Mouse (Mus musculus) monocyte, adult 2 months (primary cell): ENCODE results near the gene Vmn2r6.
"Not testable (repeated sequence)": the region's sequence is repeated elsewhere in the genome, so short reads cannot be mapped to it uniquely, and the experiment has no call there.

Experiments
- DNase-seq, 2 experiments: peaks; one replicate each; pipeline ENCODE4 v3.0.0; 2022; ENCODE audit warnings: low spot score in 2 of 2, low read depth in 1 of 2

Vmn2r6 gene

DNA sequence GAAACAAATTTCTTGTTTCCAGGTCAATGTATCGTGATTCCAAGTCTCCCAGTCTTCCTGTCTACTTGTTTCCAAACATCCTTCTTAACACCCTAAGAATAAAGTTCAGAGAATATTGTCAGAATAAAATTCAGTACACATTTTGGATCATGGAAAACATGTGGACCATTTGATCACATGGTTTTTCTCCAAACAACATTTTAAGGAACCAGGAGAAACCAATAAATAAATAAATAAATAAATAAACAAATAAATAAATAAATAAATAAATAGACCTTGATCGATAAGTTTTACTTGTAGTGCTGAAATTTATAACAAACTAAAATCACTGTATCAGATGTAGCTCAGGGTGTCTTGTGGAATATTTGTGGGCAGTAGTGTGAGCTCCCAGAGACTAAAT is at the start of gene Vmn2r6:
TSS of gene Vmn2r6 (minus strand) at position 101 of the 400 bp plus-strand sequence.
- DNase-seq = not testable (repeated sequence)

DNA sequence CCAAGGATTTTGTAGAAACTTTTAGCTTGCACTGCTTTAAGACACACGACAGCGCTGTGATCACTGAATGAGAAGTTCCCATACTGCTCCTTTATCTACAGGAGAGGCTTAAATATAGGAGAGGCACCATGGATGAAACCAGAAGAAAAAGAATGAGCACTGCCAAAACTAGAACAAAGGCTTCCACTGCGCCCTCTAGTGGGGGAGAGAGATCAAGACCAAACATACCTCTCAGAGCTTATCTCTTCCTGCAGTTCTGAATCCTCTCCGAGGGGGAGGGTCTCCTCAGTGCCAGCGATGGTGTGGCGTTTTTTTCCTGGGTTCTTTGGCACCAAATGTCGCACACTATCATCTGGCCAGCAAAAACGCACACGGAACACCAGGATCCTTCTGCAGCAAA is 22.0 kb upstream of the Vmn2r6 start:
- DNase-seq = no peak

- DNase-seq = not testable (repeated sequence)
Observed at GRCm38 (mm10) chr3:64568793-64569192, 3.2 kb upstream of the Vmn2r6 start.

DNA sequence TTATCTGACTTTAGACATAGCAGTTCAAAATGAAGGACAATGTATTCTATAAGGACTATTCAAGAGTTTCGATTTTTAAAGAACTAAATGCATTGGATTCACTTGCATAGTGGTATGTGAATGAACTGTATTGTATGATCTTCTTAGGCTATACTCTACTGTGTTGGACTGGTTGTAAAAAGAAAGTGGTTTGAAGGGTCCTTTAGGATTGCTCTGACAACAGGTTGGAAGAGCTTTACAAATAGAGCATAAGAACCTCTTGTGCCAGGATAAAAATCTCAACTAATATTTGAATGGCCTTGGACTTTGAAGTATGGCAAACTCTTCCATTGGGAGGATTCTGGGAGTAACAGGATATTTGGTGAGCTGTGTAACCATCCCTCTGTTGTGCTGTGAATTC is 42.0 kb downstream of the Vmn2r6 start:
- not testable (repeated sequence) for DNase-seq

DNA sequence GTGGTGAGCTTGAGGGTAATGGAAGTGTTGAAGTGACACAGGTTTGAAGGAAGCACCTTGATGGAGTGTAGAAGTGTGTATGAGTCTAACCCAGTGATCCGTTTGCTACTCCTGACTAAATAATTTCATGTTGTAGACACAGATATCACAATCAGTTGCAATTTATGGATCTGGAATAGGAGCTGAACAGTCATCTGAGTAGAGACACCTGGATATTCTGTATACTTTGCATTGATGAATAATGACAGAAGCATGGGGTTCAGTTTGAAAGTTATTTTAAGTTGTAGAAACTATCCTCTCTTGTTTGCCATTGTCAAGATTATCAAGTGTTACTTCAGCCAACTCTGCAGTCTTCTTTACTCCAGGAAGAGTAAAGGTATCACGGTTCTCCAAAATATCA is 55.9 kb downstream of the Vmn2r6 start, which contains the start of gene Vmn2r5:
TSS of gene Vmn2r5 (minus strand) at position 101 of the 400 bp plus-strand sequence.
- DNase-seq = not testable (repeated sequence)
